Mouse (Mus musculus) intestine, postnatal 0 days (tissue): ENCODE data around the gene Cpsf3. TPM values are rescaled to one million over a fixed set of nuclear protein-coding genes. Genes with fewer than 3 reads are reported as not detected.

Source experiments
- ATAC-seq: fragments of 200-750 bp; cut with Nextera tagmentation; 2 replicates; pipeline ENCODE4 v1.8.0; 2017; ENCODE audit warnings: mild to moderate bottlenecking, moderate TSS enrichment, moderate library complexity
- H3K27ac ChIP-seq: fragments of 300-500 bp; sonication (generic); 2 replicates; pipeline ENCODE4 v1.5.1; 2014; ENCODE audit warnings: mild to moderate bottlenecking, low read depth, low read length, moderate library complexity
- H3K27me3 ChIP-seq: fragments of 300-500 bp; sonication (generic); replicated peaks from 2 replicates; pipeline ENCODE4 v1.6.1; 2014; ENCODE audit warnings: low read length, mixed read lengths; ENCODE audit not compliant: control insufficient read depth, insufficient read depth
- H3K36me3 ChIP-seq: fragments of 300-500 bp; sonication (generic); 2 replicates; pipeline ENCODE4 v1.6.1; 2014; ENCODE audit warnings: mild to moderate bottlenecking, moderate library complexity; ENCODE audit not compliant: control insufficient read depth, insufficient read depth
- H3K4me1 ChIP-seq: fragments of 300-500 bp; sonication (generic); replicated peaks from 2 replicates; pipeline ENCODE4 v1.6.1; 2014; ENCODE audit warnings: antibody characterized with exemption, low read length, mixed read lengths; ENCODE audit not compliant: control insufficient read depth, insufficient read depth
- H3K4me2 ChIP-seq: fragments of 300-500 bp; sonication (generic); replicated peaks from 2 replicates; pipeline ENCODE4 v1.6.1; 2014; ENCODE audit warnings: low read depth, mild to moderate bottlenecking, moderate library complexity
- H3K4me3 ChIP-seq: fragments of 300-500 bp; sonication (generic); 2 replicates; pipeline ENCODE4 v1.5.1; 2014; ENCODE audit warnings: low read depth, low read length
- H3K9ac ChIP-seq: fragments of 300-500 bp; sonication (generic); 2 replicates; pipeline ENCODE4 v1.6.1; 2014; ENCODE audit warnings: mild to moderate bottlenecking, low read depth, low read length
- H3K9me3 ChIP-seq: fragments of 300-500 bp; sonication (generic); 2 replicates; pipeline ENCODE4 v1.6.1; 2016; ENCODE audit warnings: mixed run types; ENCODE audit not compliant: control insufficient read depth
- CTCF ChIP-seq: sonication (generic); IDR thresholded peaks from 2 replicates; pipeline ENCODE4 v1.5.1; 2016; ENCODE audit warnings: low read depth, mild to moderate bottlenecking, control low read depth, antibody characterized with exemption, moderate library complexity
- WGBS: fragments of 180-500 bp; shearing (Covaris S2); extraction: QIAGEN DNeasy Blood & Tissue Kit; methylation state at CpG from one replicate; pipeline ENCODE4 v1.1.7; 2014; 5-methylcytosine and 5-hydroxymethylcytosine counted together
- polyA plus RNA-seq: library from polyadenylated mRNA; unstranded; fragments of >200 nt; fragmentation: Nextera tagmentation; extraction: Ambion mirVana; gene quantifications from 2 replicates; pipeline ENCODE4 v1.2.1, GENCODE M21; 2015

Gene Cpsf3
- polyA plus RNA-seq, 1 experiment from 2014 or later: 41.6 TPM

- Histone ChIP-seq H3K27ac (no peak overlapping the region), H3K9me3 (no peaks in the 10 kb centered on the region), H3K36me3 (peaks cover 57% of the 10 kb centered on the region), H3K27me3 (no peaks in the 10 kb centered on the region), H3K4me2 (no peak overlapping the region), H3K9ac (no peak overlapping the region), H3K4me1 (peaks cover 4% of the 10 kb centered on the region; the same call in 1 of the 2 replicates), H3K4me3 (no peak overlapping the region)
- ATAC-seq: no peak
- 83% methylated on average over 12 of the region's 12 CpGs for WGBS
- TF ChIP-seq CTCF: peak; percentile 82
These were observed 33.1 kb downstream of the Cpsf3 start for GRCm38 (mm10) chr12:21318143-21318895.

GRCm38 (mm10) chr12:21320317-21320716 lies 35.1 kb downstream of the Cpsf3 start:
- no peak for TF ChIP-seq CTCF
- H3K27me3 ChIP-seq: no peaks in the 10 kb centered on the region
- H3K36me3 ChIP-seq: peaks cover 54% of the 10 kb centered on the region
- no peak for ATAC-seq
- H3K9ac ChIP-seq: no peak overlapping the region
- no peak overlapping the region for H3K4me3 ChIP-seq
- peaks cover 4% of the 10 kb centered on the region; the same call in 1 of the 2 replicates for H3K4me1 ChIP-seq
- WGBS: 74% methylated on average over 4 of the region's 4 CpGs
- no peak overlapping the region for H3K27ac ChIP-seq
- H3K4me2 ChIP-seq: no peak overlapping the region
- H3K9me3 ChIP-seq: no peaks in the 10 kb centered on the region

- H3K4me3 ChIP-seq: no peak overlapping the region
- no peaks in the 10 kb centered on the region for H3K9me3 ChIP-seq
- no peaks in the 10 kb centered on the region for H3K27me3 ChIP-seq
- no peak for TF ChIP-seq CTCF
- ATAC-seq: no peak
- no peak overlapping the region for H3K27ac ChIP-seq
- H3K36me3 ChIP-seq: peaks cover 57% of the 10 kb centered on the region
- WGBS: 80% methylated on average over 9 of the region's 9 CpGs
- H3K4me2 ChIP-seq: no peak overlapping the region
- peaks cover 4% of the 10 kb centered on the region; the same call in 1 of the 2 replicates for H3K4me1 ChIP-seq
- H3K9ac ChIP-seq: no peak overlapping the region
These were observed 36.0 kb downstream of the Cpsf3 start for GRCm38 (mm10) chr12:21321170-21321569.

- no peak for TF ChIP-seq CTCF
- no peak for ATAC-seq
- WGBS: 84% methylated on average over 4 of the region's 4 CpGs
- Histone ChIP-seq H3K4me1 (peaks cover 1% of the 10 kb centered on the region; the same call in 1 of the 2 replicates), H3K36me3 (peaks cover 61% of the 10 kb centered on the region), H3K9ac (no peak overlapping the region), H3K9me3 (no peaks in the 10 kb centered on the region), H3K27ac (no peak overlapping the region), H3K4me3 (no peak overlapping the region), H3K4me2 (no peak overlapping the region), H3K27me3 (no peaks in the 10 kb centered on the region)
These were observed 37.1 kb downstream of the Cpsf3 start for GRCm38 (mm10) chr12:21322296-21322695.

- Histone ChIP-seq H3K27ac (no peak overlapping the region), H3K4me1 (no peaks in the 10 kb centered on the region), H3K4me3 (no peak overlapping the region), H3K9ac (no peak overlapping the region), H3K36me3 (peaks cover 66% of the 10 kb centered on the region), H3K9me3 (no peaks in the 10 kb centered on the region), H3K27me3 (no peaks in the 10 kb centered on the region), H3K4me2 (no peak overlapping the region)
- no peak for ATAC-seq
- 88% methylated on average over 9 of the region's 9 CpGs for WGBS
- TF ChIP-seq CTCF: no peak
These were observed 37.7 kb downstream of the Cpsf3 start for GRCm38 (mm10) chr12:21322856-21323255.

GRCm38 (mm10) chr12:21324101-21324500 lies 38.9 kb downstream of the Cpsf3 start:
- 72% methylated on average over 5 of the region's 5 CpGs for whole genome bisulfite sequencing
- Histone ChIP-seq H3K4me2 (no peak overlapping the region), H3K9ac (no peak overlapping the region), H3K27ac (no peak overlapping the region), H3K9me3 (no peaks in the 10 kb centered on the region), H3K4me3 (no peak overlapping the region), H3K4me1 (no peaks in the 10 kb centered on the region), H3K36me3 (peaks cover 72% of the 10 kb centered on the region), H3K27me3 (no peaks in the 10 kb centered on the region)
- no peak for ATAC-seq
- TF ChIP-seq CTCF: no peak
